Mouse (Mus musculus) spleen, adult 18-20 months (tissue): ENCODE data around the gene Gm20388.
"Not testable (repeated sequence)": the region's sequence is repeated elsewhere in the genome, so short reads cannot be mapped to it uniquely, and the experiment has no call there.

ENCODE experiments used
- DNase-seq, 2 experiments: peaks; one replicate each; pipeline ENCODE4 v3.0.0; 2022; ENCODE audit warnings: mixed read lengths in 2 of 2

The Gm20388 gene

GRCm38 (mm10) chr8:123950077-123950802 is 4039.6 kb downstream of the Gm20388 start:
- peak; percentile 36 to 70 for DNase-seq

DNA sequence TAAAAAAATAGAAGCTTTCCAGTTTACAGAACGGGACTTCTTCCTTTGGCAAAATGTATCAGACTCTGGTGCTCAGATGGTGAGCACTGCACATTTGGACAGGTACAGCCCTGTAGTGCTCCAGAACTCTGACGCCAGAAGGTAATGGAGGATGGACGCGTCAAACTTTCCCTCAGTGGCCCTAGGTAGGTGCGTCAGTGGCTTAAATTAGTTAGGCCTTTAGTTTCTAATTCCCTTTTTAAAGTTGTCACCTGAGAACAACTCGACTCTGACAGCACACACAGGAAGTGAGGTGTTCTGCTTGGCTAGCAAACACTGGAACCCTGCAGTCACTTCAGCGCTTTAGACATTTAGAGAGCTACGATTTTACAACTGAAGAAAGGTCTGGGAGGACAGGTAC is 4043.0 kb downstream of the Gm20388 start:
- peak; percentile 17 to 47 for DNase-seq

DNA sequence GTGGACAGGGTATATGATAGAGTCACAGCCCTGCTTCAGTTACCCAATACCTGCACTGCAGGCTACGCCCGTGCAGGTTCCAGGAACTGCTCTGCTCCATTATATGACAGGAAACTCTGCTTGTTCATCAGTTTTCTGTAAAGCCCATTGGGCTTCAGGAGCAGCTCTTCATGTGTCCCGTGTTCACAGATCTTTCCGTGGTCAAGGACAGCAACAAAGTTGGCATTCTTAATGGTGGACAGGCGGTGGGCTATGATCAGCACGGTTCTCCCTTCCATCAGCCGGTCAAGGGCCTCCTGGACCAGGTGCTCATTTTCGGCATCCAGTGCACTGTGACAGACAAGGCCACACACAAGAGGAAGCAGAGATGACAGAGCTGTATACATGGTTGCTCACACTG is 4043.6 kb downstream of the Gm20388 start:
- peak; percentile 28 to 32 for DNase-seq

DNA sequence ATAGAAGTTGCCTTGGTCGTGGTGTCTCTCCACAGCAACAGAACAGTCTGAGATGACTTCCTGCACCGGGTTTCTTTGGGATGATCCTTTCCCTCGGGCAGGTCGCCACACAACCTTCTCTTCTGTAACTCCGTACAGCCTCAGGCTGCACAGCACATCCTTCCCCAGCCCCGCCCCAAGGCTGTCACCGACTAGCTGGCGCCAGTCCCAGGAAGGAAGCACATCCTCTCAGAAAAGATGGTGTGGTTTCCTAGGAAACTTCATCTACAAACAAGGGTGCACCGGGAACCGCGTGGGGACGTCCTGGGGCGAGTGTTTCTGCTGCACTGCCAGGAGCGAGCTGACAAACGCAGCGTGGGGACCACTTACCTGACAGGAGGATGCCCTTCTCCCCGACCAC is 4047.5 kb downstream of the Gm20388 start:
- no peak for DNase-seq

DNA sequence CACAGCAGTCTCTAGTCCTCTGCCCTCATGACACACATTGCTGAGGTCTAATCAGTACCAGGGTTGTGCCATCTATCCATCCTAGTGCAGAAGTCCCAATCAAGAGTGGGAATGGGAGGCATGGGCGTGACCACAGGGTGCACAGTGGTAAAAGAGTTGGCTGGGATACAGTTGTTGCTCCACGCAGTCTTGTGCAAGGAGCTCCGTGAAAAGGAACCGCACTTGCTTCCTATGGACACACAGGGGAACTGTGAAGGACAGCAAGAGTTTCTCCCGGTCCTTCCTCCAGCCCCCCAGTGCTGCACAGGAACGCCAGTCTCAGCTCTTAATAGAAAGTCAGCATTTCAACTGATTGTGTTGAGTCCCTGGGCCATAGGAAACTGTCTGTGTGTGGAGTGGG is 4048.8 kb downstream of the Gm20388 start:
- DNase-seq = no peak

DNA sequence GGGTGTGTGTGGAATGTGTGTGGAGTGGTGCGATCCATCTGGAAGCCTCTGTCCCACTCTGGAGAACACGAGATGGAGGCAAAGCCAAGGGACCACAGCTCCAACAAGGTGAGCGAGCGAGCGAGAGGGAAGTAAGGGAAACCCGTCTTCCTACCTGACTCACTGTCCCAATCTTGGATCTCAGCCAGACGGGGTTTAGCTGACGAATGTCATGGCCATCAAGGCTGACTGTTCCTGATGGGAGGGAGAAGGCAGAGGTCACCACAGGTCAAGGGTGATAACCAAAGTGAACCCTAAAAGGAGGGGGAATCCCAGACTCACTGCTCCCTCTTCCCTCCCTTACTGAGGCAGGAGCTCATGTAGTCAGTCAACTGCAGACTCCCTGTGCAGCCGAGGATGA is 4049.4 kb downstream of the Gm20388 start:
- DNase-seq = no peak

DNA sequence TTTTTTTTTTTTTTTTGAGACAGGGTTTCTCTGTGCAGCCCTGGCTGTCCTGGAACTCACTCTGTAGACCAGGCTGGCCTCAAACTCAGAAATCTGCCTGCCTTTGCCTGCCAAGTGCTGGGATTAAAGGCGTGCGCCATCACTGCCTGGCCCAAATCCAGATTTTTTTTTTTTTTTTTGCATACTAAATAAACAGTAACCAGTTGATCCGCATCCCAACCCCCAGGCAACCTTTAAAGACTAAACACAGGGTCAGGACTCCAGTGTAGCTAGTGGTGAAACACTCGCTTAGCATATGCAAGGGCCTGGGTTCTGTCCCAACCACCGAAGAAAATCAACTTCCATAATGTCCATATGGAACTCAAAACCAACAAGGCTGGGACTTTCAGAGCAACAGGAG is 4049.9 kb downstream of the Gm20388 start:
- not testable (repeated sequence) for DNase-seq

GRCm38 (mm10) chr8:123961371-123961770 is 4050.7 kb downstream of the Gm20388 start:
- no peak for DNase-seq

DNA sequence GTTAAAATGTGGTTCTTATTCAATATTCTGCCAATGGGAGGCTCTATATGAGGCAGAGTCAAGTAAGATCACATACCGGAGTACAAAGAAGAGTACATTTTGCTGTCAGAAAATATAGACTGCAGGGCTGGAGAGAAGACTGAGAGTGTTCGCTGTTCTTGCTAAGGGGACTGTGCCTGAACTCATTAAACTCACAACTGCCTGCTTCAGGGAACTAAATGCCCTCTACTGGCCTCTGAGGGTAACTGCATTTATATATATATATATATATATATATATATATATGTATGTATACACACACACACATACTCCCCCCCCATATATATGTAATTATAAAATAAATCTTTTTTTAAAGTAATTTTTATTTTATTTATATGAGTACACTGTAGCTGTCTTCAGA is 4056.3 kb downstream of the Gm20388 start:
- no peak for DNase-seq

DNA sequence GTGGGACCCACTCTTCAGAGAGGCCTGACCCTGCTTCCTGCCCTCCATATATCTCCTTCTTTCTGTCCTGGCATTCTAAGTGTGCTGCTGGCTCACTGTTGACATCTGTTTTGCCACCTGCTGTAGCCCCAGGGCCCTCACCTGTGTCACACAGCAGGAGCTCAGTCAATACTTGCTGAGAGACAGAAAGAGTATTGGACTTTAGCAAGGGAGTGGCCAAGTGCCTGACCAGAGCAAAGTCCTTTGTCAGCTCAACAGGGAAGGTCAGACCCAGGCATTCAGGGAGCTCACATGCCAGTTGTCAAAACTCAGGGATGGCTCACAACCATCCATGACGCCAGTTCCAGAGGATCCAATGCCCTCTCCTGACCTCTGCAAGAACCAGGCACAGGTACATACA is 4062.9 kb downstream of the Gm20388 start:
- DNase-seq = no peak

DNA sequence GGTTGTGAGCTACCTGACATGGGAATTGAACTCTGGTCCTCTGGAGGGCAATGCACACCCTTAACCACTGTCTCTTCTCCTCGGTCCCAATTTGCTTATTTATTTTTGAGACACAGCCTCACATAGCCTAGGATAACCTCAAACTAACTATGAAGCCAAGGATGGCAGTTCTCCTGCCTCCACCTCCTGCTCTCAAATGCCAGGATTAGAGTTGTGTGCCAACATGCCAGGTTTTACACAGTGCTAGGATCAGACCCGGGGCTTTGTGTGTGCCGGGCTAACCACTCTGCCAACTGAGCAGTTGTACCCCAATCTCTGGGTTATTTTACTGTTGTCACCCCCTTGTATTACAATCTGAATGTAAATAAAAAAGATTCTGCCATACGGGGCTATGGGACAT is 4066.9 kb downstream of the Gm20388 start:
- DNase-seq = no peak

DNA sequence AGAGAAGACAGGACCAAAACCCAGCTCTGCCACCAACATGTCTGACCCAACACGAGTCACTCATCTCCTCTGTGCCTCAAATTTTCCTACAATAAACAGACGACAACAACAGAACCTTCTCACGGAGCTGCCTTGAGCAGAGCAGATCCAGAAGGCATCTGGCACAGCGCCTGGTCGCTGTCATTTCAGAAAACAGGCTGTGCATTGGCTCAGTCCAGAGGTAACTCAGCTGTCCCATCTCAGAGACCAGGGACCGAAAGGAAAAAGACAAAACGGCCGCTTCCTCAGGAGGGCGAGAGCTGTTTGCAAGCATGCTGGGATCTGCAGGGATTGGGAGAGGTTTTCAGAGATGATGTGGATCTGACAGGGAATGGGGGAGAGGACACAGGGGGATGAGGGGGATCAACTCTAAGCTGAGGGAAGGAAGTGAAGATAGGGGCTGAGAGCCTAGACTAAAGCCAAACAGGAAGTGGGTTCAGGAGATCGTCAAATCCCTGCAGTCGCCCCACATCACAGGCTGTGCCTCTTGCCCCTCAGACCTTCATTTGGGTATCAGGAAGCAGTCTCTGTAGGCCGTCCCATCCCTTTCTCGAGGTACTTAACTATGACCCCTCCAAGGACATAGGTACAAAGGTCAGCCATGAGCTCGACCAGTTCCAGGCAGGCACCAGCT is 4067.7 kb downstream of the Gm20388 start:
- DNase-seq = no peak

DNA sequence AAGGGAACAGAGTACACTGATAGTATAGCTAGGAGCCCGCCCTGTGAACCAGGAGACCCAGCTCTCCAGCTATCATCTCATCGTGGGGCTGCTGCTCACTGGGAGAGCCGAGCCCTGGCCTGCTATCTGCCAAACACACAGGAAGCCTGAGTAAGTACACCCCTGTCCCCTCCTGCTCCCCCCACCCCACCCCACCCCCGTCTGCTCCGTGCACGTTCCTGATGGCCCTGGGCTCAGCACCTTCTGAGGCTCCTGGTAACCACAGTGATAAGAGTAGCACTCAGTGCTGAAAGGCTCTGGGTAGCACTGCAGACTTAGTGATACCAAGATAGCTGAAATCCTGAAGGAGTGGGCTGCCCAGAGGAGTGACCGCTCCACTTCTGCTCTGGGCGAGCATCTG is 4068.3 kb downstream of the Gm20388 start:
- no peak for DNase-seq

DNA sequence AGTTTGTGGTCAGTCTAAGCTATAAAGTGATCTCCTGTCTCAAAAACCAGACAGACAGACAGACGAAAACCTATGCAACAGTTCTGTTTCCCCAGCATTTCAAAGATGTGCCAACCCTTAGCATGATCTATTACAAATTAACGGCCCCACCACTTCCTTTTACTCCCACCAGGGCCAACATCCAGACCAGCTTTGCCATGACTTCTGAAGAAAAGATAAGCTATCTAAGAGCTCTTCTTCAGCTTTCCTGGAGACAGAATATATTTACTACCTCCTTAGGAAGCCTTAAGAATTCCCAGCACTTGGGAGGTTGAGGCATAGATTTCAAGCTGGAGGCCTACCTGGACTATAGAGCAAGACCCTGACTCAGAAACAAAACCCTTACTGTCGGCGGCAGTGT is 4069.6 kb downstream of the Gm20388 start:
- DNase-seq = no peak

GRCm38 (mm10) chr8:123981674-123982073 is 4071.0 kb downstream of the Gm20388 start:
- DNase-seq = no peak

DNA sequence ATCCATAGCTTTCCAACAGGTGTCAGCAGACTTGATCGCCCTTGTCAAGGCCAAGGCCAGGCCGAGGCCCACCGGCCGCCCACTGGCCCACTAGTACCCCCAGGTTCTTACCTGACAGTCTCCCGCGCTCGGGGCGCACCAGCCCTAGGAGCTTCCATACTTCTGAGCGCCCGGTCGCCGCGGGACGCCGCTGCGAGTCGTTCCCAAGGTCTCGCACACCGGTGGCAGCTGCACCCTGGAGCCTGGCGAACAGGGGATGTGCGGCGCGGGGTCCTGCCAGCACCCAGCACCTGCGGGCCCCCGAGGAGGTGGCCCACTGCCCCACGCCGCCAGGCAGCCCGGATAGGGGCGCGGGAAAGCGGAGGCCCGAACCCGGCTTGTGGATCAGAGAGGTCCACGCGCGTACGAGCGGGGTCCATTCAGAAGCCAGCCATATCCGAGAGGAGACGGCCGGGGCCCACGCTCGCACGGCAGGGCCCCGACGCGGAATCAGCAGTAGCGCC is 4071.7 kb downstream of the Gm20388 start:
- no peak for DNase-seq

DNA sequence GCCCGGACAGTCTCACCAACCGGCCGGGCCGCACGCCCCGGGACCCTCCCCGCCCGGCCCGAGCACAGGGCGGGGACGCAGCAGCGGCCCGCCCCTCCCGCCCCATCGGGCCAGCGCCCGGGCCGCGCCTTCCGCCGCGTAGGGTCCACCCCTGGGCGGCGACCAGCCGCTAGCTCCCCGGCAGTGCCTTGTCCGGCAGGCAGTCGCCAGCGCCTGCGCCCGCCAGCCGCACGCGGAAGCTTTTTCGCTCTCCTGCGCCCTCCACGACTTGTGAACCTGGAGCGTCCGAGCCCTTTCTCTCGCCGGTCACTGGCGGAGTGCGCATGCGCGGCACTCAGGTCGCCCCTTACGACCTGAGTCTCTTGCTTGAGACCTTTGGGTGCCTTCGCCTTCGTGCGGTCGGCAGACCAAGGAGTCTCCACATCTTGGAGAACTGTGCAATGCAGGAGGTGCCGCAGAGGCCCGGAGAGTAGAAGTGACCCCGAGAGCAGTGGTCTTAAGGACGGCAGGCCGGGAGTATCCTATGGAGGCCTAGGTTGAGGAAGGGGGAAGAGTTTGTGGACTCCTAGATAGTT is 4072.3 kb downstream of the Gm20388 start, which contains the start of gene Abcb10:
Gene Abcb10, minus strand, starts transcription at position 297 of the 575 bp plus-strand sequence.
- DNase-seq = peak; percentile 80 to 83

- DNase-seq = no peak
Observed at GRCm38 (mm10) chr8:123988605-123989038, 4078.0 kb downstream of the Gm20388 start.

DNA sequence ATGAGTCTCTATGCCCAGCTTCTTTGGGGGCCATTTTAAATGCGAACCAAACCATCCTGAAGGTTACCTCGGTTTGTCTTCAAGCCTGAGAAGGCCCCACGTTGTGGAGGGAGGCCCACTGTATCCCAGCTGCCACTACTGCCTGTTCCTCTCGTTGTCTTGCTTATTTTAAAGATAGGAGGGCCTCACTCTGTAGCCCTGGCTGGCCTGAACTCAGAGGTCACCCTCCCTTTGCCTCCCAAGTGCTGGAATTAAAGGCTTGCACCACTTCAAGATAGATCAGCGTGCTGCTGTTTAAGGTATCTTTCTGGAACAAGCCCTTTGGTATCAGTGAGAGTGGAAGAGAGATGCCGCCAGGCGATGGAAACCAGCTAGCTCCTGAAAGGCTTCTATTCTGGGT is 4078.5 kb downstream of the Gm20388 start:
- no peak for DNase-seq

DNA sequence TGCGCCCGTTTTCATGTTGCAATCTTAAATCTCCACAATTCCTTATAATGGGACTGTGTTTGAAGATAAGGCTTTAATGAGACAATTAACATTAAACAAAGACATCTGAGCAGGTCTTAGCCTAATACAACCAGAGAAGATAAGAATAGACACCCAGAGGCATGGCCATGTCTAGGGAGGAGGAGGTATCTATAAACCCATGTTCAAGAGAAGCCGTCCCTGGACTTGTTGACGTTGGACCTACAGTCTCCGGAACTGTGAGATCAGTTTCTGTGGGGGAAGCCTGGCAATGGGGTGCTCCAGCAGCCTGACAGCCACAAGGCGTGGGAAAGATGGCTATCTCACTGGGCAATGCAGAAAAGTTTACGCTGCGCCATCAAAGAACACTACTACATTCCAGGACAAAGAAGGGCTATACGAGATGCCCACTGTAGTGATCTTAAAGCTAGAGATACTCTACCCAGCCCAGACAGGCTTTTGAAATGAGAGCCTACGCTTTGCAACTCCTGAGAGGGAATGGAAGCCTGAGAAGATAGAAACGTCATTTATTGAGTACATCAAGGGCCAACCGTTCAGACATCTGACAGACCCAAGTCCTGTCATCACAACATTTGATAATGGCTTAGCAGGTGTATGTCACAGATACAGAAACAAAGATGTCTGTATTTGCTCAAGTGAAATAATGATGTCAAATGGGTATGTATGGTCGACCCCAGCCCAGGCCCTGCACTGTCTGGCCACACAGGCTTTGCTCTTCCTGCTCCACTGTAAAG is 4079.8 kb downstream of the Gm20388 start:
- no peak for DNase-seq

- DNase-seq = peak in 1 of 2 experiments; percentile 8
Observed at GRCm38 (mm10) chr8:123992587-123992986, 4081.9 kb downstream of the Gm20388 start.

- DNase-seq = no peak
Observed at GRCm38 (mm10) chr8:123993597-123993996, 4083.0 kb downstream of the Gm20388 start.

- DNase-seq = no peak
Observed at GRCm38 (mm10) chr8:123993997-123994396, 4083.4 kb downstream of the Gm20388 start.
